Mouse (Mus musculus): ENCODE measurements around the gene Plcd1. TPM values are rescaled to one million over a fixed set of nuclear protein-coding genes. Genes with fewer than 3 reads are reported as not detected.
A peak's percentile ranks its signal among the peaks of the same experiment; 100 is the strongest.

The Plcd1 gene
- polyA plus RNA-seq (2012; rRNA removed), result 15.9 and 18.4 TPM in 2 replicates

DNA sequence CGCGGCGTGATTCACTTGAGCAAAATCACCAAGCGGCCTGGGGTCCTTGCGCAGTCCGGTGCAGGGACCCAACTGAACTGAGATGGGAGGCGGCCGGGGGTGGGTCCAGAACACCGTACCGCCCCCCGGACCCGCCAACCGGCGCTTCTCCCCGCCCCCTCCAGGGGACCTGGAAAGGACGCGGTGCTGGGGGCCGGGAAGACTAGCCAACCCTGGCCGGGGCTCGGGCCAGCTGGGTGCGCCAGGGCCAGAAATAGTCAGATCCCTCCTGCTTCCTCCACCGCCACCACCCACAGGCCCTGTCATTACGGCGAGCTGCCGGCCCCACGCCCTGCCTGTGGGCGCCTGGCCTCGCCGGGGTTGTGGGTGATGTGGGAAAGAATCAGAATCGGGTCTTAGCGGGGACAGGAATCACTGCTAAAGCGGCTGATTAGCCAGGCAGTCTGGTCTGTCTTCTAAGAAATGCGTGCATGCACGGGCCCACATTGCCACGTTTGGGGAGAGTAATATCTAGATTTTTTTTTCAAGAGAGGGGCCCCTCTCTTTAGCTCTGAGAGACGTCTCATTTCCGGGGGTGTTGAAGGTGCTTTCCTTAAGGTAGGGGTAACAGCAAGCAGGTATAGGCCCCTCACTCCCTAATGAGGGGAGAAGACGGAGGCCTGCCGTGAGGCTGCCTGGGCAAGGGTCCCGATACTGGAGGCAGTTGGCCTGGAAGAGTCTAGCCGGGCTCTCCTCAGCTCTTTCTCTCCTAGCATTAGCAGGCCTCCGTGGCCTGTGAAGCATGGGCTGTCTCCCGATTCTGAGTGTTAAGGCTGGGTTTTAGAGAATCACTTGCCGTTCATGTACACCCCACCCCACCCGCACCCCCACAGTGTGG is at the start of gene Plcd1:
Gene Plcd1, minus strand, starts transcription at position 84 of the 877 bp plus-strand sequence.
- peak; percentile 67 to 85 for DNase-seq (ENCODE audit: extremely low spot score in 1 of 2, low spot score in 1 of 2)

DNA sequence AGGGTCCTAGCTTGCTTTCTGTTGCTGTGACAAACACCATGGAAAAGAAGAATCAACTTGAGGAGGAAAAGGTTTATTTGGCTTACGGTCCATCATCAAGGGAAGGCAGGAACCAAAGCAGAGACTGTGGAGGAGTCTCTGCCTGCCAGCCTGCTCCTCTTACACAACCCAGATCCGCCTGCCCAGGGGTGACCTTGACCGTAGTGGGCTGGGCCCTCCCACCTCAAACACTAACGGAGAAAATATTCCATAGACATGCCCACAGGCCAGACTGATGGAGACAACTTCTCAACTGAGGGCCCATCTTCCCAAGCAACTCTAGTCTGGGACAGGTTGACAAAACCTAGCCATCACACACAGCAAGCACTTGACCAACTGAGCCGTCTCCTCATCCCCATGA is 48.8 kb upstream of the Plcd1 start:
- DNase-seq (ENCODE audit: extremely low spot score in 1 of 2, low spot score in 1 of 2), result no peak

DNA sequence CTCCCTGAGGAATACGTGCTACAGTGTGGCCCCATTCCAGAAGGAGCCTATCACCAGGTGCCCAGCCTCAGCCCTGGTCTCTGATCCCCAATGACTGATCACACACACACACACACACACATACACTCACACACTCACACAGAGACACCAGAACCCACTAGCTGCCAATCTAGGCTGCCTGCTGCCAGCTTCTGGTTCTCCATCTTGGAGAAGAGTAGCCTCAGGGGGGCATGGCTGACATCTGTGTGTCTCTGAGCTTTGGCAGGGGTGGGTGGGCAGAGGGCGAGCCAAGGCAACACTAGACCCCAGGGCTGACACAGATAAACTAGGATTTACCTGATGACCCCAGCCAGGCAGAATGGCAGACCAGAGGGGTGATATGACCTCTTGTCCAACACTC is 45.5 kb upstream of the Plcd1 start:
- DNase-seq (ENCODE audit: extremely low spot score in 1 of 2, low spot score in 1 of 2), result no peak

DNA sequence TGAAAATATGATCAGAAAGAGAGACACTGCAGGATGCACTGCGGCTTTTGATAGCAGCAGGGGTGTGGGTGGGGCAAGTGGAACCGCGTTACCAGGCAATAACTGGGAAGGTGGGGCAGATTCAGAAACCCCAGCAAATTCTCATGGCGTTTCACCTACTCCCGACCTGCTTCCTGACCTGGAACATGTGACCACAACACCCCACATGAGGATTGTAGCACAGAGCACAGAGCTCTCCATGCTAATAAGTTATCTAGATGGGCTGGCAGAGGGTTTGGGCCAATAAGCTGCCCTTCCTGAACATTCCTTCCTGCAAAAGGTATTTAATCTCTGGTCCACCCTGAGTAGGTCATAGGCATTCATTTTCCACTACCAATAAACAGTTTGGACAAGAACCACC is 37.4 kb upstream of the Plcd1 start:
- DNase-seq (ENCODE audit: extremely low spot score in 1 of 2, low spot score in 1 of 2), result no peak

DNA sequence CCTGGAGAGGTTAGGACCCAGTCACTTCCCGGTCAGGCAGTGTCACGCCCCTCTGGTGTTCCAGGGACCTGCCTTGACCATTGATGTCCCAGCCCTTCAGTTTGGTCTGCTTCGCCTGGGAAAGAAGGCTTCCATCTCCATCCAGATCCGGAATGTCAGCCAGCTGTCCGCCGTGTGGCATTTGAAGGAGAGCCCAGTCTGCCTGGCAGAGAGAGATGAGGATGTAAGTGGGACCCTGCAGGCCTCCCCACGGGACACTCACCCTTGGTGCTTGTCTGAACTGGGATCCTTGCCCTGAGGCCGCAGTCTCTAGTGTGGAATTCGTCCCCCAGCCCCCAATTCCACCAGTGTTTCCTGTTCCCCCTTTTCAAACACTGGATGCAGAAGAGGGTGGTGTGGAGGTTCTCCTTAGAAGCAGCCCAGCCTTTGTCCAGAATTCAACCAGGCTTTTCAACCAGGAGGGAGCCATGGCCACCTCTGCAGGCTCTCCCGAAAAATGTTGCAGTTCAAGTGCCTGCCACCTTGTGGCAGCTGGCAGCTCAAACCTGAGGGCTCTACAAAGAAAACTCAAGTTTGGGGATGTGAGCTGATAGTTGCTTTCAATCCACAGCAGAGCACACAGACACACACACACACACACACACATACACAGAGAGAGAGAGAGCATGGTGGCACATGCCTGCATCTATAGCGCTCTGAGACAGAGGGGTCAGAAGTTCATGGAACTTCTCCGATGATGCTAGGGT is 35.3 kb upstream of the Plcd1 start:
- DNase-seq (ENCODE audit: extremely low spot score in 1 of 2, low spot score in 1 of 2), result no peak

DNA sequence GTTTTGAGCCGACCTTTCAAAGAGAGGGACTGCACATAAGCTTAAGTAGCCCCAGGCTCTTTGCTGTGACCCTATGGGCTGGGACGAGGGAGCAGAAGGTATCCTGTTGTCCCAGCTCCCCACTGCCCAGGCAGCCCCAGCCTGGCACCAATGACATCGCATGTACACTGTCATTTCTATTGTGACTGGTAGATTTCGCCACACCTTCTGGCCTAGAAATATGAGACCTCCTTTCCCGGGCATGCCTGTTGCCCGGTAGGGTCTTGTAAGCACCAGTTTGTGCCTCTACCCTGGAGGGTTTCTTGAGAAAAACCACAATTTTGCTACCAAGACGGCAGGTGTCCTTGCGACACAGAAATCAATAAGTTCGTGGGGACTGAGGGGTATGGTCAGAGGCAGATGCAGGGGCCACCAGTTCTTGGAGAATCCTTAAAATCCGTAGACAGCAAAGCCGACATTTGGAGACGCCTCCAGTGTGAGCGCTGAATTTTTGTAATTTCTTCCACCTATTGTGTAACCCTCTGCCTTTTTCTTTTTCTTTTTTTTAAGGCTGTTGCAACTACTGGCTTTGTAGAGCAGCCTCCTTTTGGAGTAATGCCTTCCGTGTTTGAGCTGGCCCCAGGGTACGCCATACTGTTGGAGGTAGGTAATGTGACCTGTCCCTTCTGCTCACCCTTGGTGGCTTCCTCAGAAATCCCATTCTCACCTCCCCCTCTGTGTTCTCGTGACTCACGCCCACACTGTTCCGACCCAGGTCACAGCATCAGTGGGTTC is 29.5 kb upstream of the Plcd1 start:
- DNase-seq (ENCODE audit: extremely low spot score in 1 of 2, low spot score in 1 of 2), result no peak

DNA sequence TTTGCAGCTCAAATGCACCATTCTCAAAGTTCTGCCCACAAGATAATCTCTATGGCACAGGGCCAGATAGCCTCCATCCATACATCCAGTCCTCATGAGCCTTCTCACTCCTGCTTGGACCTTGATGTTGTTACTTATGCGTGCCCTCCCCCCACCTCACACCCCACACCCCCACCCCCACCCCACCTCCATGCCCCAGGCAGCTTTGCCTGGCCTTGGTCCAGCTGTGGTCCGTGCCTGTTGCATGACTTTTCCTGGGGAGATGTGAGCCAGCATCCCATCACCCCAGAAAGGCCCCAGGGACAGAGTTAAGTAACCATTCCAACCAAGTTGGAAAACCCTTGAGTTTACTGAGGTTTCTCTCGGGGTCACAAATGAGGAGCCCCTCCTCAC is 26.9 kb upstream of the Plcd1 start:
- DNase-seq (ENCODE audit: extremely low spot score in 1 of 2, low spot score in 1 of 2), result no peak

DNA sequence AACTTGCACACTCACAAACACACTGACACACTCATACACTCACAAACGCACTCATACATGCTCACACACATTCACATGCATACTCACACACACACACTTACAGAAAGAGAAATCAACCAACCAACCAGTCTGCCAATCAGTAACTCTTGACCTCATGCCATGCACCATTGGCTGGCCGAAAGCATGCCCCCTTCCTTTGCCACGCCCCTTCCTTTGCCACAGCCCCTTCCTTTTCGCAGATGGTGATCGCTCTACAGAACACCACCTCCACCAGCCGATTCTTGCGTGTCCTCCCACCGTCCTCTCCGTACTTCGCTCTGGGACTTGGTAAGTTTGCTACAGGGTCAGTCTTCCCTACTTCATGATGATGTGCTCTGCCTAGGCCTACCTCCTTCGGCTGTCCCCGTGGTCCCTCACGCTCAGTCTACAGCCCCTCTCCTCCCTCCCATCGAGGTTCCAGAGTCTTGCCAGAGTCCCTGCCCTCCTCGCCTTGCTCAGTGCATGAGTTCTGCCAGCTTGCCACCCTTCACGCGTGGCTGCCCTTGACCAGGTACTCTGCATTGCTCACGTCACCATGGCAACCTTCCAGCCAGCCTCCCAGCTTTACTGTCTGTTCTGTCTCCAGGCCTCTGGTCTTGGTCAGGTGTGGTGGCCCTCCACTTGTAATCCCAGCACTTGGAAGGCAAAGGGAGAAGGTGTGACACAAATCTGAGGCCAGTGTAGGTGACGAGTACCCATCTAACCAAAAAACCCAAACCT is 26.3 kb upstream of the Plcd1 start:
- DNase-seq (ENCODE audit: extremely low spot score in 1 of 2, low spot score in 1 of 2), result no peak

DNA sequence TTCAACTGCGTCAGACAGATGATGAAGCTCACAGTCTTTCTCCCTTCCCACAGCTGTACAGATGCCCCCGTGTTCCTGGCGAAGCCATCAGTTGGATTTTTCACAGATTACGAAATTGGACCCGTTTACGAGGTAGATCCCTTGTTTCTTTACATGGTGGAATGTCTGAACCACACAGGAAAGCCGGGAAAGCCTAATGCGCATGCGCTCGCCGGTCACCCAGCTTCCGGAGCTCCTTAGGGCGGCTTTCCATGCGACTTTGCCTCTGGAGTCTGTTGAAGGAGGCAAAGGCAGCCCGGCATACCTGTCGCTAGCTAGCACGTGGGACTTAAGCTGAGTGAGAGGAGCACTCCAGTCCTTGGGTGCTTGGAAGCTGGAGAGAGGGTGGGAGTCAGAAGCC is 21.6 kb upstream of the Plcd1 start:
- DNase-seq (ENCODE audit: extremely low spot score in 1 of 2, low spot score in 1 of 2), result no peak

DNA sequence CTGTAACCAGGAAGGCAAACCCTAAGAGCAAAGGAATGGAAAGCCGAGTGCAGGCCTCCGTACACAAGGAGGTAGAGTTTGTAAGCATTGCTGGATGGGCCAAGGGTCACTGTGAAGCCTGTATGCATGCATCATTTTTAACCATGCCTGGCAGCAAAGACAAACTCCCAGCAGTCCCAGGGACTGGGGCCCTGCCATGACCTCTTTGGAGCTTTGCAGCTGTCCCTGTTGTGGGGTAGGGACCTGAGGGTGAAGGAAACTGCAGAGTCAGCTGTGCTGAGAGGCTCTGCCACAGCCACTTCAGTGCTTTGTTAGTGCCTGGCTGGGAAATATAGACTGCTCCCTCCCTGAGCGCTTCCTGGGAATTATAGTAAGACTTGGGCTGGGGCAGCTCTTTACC is 17.3 kb upstream of the Plcd1 start:
- DNase-seq (ENCODE audit: extremely low spot score in 1 of 2, low spot score in 1 of 2), result no peak

DNA sequence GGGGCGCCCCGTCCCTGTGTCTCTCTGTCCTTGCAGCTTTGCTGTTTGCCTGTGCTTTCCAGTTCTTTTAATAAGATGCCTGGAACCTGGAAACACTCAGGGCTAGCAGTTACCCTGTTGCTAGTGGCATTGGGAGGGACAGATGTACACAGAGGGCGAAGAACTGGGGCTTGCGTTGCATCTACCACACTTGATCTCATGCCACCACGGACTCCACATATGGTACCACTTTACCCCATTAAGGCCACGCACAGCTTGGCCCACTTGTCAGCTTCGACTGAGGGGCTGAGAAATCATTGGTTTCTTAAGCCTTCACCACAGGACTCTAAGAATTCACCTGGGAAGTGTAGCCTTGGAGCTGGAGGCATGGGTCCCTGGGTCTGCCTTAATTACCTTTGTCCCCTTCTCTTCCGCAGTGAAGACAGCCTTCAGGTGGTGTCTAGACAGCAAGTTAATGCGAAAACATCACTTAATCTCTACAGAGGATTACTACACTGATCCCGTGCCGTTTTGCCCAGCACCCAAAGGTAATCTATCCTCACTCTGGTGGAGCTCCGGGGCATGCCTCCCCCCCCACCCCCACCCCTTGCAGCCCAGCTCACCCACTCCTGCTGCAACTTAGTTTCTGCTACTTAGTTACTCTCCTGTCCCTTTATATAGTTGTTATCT is 16.5 kb upstream of the Plcd1 start:
- no peak for DNase-seq (ENCODE audit: extremely low spot score in 1 of 2, low spot score in 1 of 2)

DNA sequence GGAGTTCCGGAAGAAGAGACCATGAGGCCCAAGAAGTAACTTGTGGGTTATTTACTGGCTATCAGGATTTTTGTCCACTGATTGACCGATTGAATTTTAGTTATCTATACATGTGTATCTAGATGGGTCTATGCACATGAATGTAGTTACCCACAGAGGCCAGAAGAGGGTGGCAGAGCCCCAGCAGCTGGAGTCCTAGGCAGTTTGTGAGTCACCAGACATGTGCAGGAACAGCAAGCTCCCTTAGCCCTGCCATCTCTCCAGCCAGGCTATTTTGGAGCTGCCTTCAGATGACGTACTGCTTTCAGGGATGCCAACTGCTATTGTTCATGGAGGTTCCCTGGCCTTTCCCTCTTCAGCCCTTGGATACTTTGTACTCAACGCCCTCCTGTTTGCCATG is 14.3 kb upstream of the Plcd1 start:
- no peak for DNase-seq (ENCODE audit: extremely low spot score in 1 of 2, low spot score in 1 of 2)

DNA sequence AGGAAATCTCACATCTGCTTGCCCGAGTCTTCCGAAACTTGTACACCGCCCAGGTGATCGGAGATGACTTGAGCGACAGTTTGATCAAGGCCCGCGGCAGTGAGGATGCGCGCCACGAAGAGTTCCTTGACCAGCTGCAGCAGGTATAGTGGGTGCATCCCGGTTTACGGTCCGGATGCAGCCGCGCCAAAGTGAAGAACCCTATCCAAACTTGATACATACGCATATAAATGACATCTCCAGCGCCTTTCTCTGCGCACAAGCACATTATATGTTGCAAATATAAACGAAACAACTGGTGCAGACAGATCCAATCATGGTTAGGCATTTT is 9.4 kb upstream of the Plcd1 start:
- DNase-seq (ENCODE audit: extremely low spot score in 1 of 2, low spot score in 1 of 2), result no peak

DNA sequence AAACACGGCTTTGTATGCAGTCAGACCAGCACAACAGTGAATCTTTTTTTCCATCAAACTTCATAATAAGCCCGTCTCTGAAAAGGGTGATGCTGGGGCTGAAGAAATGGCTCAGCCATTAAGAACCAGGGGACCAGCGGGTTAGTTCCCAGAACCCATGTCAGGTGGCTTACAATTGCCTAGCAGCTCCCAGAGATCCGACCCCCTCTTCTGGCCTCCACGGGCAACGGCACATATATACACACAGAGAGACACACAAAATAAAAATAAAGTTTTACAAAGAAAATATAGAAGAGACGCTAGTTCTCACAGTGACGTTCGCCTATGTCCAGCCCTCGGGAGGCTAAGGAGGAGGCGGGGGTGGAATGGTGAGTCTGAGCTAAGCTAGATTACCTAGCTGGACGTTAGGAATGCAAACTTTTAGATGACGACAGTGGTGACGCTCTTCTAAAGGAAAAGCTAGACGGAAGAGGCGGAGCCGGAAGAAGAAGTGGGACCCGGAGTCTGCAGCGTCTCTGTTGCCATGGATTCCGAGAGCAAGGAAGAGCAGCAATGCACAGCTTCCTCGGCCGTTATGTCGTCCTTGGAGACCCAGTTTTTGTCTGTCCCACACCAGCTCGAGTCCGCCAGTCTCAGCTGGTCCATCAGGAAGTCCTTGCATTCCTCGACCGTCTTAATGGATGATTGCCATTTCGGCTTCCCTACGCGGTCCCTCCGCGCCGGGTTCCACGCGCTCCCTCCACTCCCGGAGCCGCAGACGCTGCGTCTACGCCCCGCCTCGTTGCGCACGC is 8.9 kb upstream of the Plcd1 start, which contains the start of gene Dlec1:
Gene Dlec1, plus strand, starts transcription at position 487 of the 791 bp plus-strand sequence.
- DNase-seq (ENCODE audit: extremely low spot score in 1 of 2, low spot score in 1 of 2), result peak; percentile 71 to 83

DNA sequence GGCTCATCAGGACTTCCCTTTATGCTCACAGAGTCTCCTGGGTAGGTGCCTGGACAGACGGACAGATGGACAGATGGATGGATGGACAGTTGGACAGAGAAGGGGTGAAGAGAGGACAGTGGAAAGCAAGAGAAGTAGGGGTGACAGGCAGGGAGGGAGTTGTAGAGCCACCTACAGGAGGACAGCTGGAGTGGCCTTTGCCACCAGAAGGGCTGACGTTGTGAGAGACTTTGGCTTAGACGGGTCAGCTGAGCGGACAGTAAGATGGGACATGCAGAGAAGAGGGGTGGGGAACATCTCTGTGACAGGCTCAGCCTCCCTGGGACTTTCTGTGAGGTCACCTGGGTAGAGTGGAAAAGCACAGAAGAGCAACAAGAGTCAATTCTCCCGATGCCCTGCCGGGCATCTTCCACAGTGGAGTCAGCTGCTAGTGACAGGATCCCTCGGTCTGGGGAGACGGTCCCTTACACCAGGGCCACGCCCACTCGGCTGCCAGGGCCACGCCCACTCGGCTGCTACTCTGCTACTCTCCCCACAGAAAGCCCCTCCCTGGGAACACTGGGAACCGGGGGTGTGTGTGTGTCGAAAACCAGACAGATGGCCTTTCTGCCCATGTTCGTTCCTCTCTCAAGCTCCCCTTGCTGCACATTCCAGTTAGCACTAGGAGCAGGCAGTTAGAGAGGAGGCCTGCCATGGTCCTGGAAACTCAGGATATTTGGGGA is 7.0 kb upstream of the Plcd1 start:
- peak in 1 of 2 experiments; percentile 56 for DNase-seq (ENCODE audit: extremely low spot score in 1 of 2, low spot score in 1 of 2)

DNA sequence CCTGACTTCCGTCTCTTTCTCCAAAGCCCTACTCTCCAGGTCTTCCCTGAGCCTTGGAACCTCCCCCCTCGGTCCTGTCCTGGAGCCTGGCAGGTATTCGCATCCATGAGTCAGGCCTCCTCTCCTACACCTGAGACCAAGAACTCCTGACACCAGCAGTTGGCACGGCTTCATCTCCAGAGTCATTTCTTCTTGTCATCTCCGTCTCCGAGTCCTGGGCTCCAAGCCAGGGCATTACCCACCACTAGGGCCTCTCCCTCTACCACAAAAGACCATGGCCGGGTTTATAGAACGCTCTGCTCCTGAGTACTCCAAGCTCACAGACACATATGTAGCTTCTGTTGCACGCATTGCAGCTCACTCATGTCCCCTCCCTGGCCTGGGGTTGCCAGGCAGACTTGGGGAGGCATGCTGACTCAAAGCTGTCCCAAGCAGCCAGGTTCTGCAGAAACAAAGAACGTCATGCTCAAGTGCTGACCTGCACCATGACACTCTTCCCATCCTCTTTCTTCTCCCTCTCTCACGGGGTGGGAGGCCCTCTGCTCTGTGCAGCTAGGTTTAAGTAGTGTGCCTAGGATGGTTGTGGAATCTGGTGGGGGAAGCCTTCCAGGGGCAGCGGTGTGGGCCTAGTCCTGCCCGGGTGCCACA is 1.3 kb upstream of the Plcd1 start:
- DNase-seq (ENCODE audit: extremely low spot score in 1 of 2, low spot score in 1 of 2), result no peak

DNA sequence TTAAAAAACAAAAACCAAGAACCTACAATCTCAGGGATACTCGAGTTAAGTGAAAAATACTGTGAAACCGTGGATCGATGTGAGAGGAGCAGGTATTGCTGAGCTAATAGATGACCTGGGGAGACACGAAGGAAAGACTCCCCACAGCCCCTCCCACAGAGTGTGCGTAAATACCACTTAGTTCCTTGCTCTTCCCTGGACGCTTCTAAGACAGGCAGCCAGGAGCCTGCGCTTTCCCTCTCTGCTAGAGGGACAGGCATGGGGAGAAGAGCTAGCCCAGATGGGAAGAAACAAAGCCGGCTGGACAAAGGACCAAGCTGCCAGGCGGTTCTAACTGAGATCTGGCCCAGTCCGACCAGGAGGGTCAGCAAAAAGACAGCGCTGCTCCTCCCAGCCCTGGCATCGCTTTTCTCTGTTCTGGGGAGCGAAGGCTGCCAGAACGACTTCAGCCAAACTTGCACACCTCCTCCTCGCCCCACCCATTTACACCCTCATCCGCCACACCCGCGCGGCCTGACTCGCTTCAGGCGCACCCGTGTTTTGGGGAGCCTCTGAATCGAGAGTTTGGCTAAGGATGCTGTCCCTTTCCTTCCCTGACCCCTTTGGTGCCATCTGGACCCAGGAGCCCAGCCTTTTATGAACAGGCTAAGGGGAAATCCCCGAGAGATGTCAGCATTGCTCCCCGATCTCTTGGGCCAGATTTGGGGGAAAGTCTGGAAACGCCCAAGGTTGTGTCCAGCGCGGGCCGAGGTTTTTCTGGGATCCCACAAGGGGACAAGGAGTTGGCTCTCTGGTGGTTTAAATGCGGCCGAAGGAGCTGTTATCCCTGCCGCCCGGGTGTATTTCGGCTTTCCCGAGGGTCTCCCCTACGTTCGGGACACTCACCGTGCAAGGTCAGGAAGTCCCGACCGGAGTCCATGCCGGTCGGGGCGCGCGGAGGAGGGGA is 556 bp downstream of the Plcd1 start:
- peak in 1 of 2 experiments; percentile 65 for DNase-seq (ENCODE audit: extremely low spot score in 1 of 2, low spot score in 1 of 2)

Data from frontal cortex, adult 2 months (tissue).